Mouse (Mus musculus) adrenal gland, postnatal 10 days (tissue): ENCODE measurements around the gene Swi5. TPM values are rescaled to one million over a fixed set of nuclear protein-coding genes. Genes with fewer than 3 reads are reported as not detected.

Source experiments
- DNase-seq: peaks from one replicate; pipeline ENCODE4 v3.0.0; 2021; ENCODE audit warnings: mixed read lengths
- total RNA-seq, 2 experiments: library from RNA; stranded (reverse); gene quantifications; 2 replicates each; pipeline ENCODE4 v1.2.3; 2021

The Swi5 gene
- total RNA-seq, 2 experiments from 2014 or later: 248 to 255 TPM

- DNase-seq: peak; percentile 94
These were observed 28.0 kb downstream of the Swi5 start, which contains the start of gene Uck1 for GRCm38 (mm10) chr2:32259657-32260417. TSS of gene Uck1 (minus strand) at chr2:32260159.

GRCm38 (mm10) chr2:32258887-32259533 is 28.9 kb downstream of the Swi5 start:
- DNase-seq: peak; percentile 60

- peak; percentile 53 for DNase-seq
These were observed 31.6 kb downstream of the Swi5 start for GRCm38 (mm10) chr2:32256273-32256672.

GRCm38 (mm10) chr2:32254563-32254962 is 33.3 kb downstream of the Swi5 start:
- DNase-seq: peak; percentile 61

GRCm38 (mm10) chr2:32253352-32253751 is 34.5 kb downstream of the Swi5 start:
- DNase-seq: no peak

- no peak for DNase-seq
These were observed 35.2 kb downstream of the Swi5 start for GRCm38 (mm10) chr2:32252658-32253057.

- peak; percentile 68 for DNase-seq
These were observed 35.9 kb downstream of the Swi5 start for GRCm38 (mm10) chr2:32251791-32252527.

GRCm38 (mm10) chr2:32248377-32249361 is 39.2 kb downstream of the Swi5 start:
- peak; percentile 79 for DNase-seq

GRCm38 (mm10) chr2:32246741-32247140 is 41.1 kb downstream of the Swi5 start:
- DNase-seq: no peak

GRCm38 (mm10) chr2:32242986-32243385 is 44.9 kb downstream of the Swi5 start:
- DNase-seq: no peak

- no peak for DNase-seq
These were observed 47.3 kb downstream of the Swi5 start for GRCm38 (mm10) chr2:32240591-32240990.

- no peak for DNase-seq
These were observed 49.0 kb downstream of the Swi5 start for GRCm38 (mm10) chr2:32238708-32239435.

- no peak for DNase-seq
These were observed 50.3 kb downstream of the Swi5 start for GRCm38 (mm10) chr2:32237571-32237970.

- peak; percentile 68 for DNase-seq
These were observed 51.0 kb downstream of the Swi5 start for GRCm38 (mm10) chr2:32236760-32237487.

- DNase-seq: peak; percentile 92
These were observed 51.8 kb downstream of the Swi5 start, which contains the start of gene Pomt1 for GRCm38 (mm10) chr2:32235886-32236759. TSS of gene Pomt1 (plus strand) at chr2:32236590.

GRCm38 (mm10) chr2:32235433-32235832 is 52.4 kb downstream of the Swi5 start:
- no peak for DNase-seq
